ENCODE assay signal across 22 mouse cellular contexts in the genomic region with DNA sequence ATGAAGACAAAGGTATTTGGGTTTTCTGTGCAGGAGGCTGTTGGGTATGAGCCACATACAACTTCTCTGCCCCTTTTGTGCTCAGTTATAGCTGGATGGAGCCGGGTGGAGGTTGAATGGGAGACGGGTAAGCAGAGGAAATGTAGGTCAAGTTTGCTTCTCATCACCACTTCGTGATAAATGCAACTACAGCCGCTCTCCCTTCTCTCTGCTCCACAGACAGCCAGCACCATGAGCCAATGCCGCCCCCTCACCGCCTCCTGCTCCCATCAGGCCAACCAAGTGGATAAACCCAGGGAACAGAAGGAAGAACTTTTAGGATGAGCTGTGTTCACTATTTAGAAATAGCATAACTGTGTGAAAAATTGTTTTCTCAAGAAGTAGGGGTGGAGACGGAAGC. TPM values are rescaled to one million over a fixed set of nuclear protein-coding genes. Genes with fewer than 3 reads are reported as not detected.
DNase-seq lines count a peak whose midpoint lies in the region; ATAC-seq lines count a peak whose summit lies in the region.
"Had no signal": no experiment of that assay in that cellular context is flagged by ENCODE, and none has a peak within 500 bp of the region (broad histone marks: within the 10 kb centered on the region; RNA-seq: fewer than 3 reads in every experiment).

No protein-coding gene starts in this region.

- no peak overlapping the region for H3K4me3 ChIP-seq in liver, embryonic 12.5 days
- H3K4me3 ChIP-seq: embryonic facial prominence, embryonic 12.5 days; forebrain, embryonic 10.5 days; hindbrain, embryonic 15.5 days; limb, embryonic 13.5 days; lung, embryonic 15.5 days had no signal

- no peaks in the 10 kb centered on the region for H3K36me3 ChIP-seq in liver, embryonic 12.5 days
- H3K36me3 ChIP-seq: embryonic facial prominence, embryonic 12.5 days; forebrain, embryonic 10.5 days; limb, embryonic 13.5 days; lung, embryonic 15.5 days had no signal

- H3K4me2 ChIP-seq in liver, embryonic 12.5 days: no peak overlapping the region
- H3K4me2 ChIP-seq: embryonic facial prominence, embryonic 12.5 days; hindbrain, embryonic 15.5 days; limb, embryonic 13.5 days; lung, embryonic 15.5 days had no signal

- no peaks in the 10 kb centered on the region for H3K27me3 ChIP-seq in liver, embryonic 12.5 days (replicated peaks)
- H3K27me3 ChIP-seq: embryonic facial prominence, embryonic 12.5 days; hindbrain, embryonic 15.5 days; lung, embryonic 15.5 days; Patski had no signal

- WGBS in liver, embryonic 12.5 days (ENCODE audit: insufficient replicate concordance): 67% methylated on average over 7 of the region's 7 CpGs

- DNase-seq in cerebellum, adult 8-10 months: no peak
- DNase-seq in frontal cortex, postnatal 14 days (ENCODE audit: low spot score in 2 of 2): peak; percentile 48 to 57
- peak; percentile 80 to 86 for DNase-seq in layer of hippocampus, postnatal 36 days
- peak; percentile 77 to 84 for DNase-seq in right cerebral cortex, postnatal 10 days (ENCODE audit: low spot score in 2 of 2)
- no peak for DNase-seq in liver
- DNase-seq: adrenal gland, adult 8-10 months; kidney, adult 2 months had no signal

- no peaks in the 10 kb centered on the region for H3K4me1 ChIP-seq in liver, embryonic 12.5 days
- H3K4me1 ChIP-seq: hindbrain, embryonic 15.5 days; lung, embryonic 15.5 days had no signal

- peak; percentile 70 for ATAC-seq in cerebellum, adult (ENCODE audit: insufficient number of reproducible peaks, low FRiP score, low TSS enrichment)
- no peak for ATAC-seq in liver, embryonic 12.5 days
- no peak for ATAC-seq in inflammation-experienced regulatory T-cells, adult 6 months
- ATAC-seq: Patski had no signal

- no peak overlapping the region for H3K9ac ChIP-seq in liver, embryonic 12.5 days
- H3K9ac ChIP-seq: embryonic facial prominence, embryonic 12.5 days; hindbrain, embryonic 15.5 days; limb, embryonic 13.5 days; lung, embryonic 15.5 days had no signal

- H3K9me3 ChIP-seq in liver, embryonic 12.5 days (replicated peaks): no peaks in the 10 kb centered on the region
- H3K9me3 ChIP-seq: embryonic facial prominence, embryonic 12.5 days; forebrain, embryonic 10.5 days; hindbrain, embryonic 15.5 days; limb, embryonic 13.5 days; lung, embryonic 15.5 days had no signal

- no peak overlapping the region for H3K27ac ChIP-seq in liver, embryonic 12.5 days
- H3K27ac ChIP-seq: embryonic facial prominence, embryonic 12.5 days; forebrain, embryonic 10.5 days; hindbrain, embryonic 15.5 days; limb, embryonic 13.5 days; lung, embryonic 15.5 days had no signal

RNA-seq across cellular contexts. Expression of a gene that starts 4.7 kb away (rescaled TPM):
- total RNA-seq in layer of hippocampus, postnatal 36 days (2021): not detected
- polyA plus RNA-seq in liver, embryonic 12.5 days (2016; fragmentation: Nextera tagmentation; extraction: Ambion mirVana): not detected in 2 replicates
- polyA plus RNA-seq in inflammation-experienced regulatory T-cells, adult 6 months (2017; shearing (Covaris generic)): not detected
- total RNA-seq: adrenal gland, adult 8-10 months; gastrocnemius, postnatal 4 days; megakaryocyte-erythroid progenitor cell, adult 5-6 weeks; neutrophil, adult 5-6 weeks had no signal
- polyA plus RNA-seq: embryonic facial prominence, embryonic 12.5 days; forebrain, embryonic 10.5 days; heart, embryonic 16.5 days; hindbrain, embryonic 15.5 days; kidney, adult 2 months; limb, embryonic 13.5 days; lung, embryonic 15.5 days; Patski; small intestine, adult 2 months; testis, adult 2 months had no signal

Comparison
In these comparisons a context has a peak if more than half of its experiments do, and no peak if none do; other contexts are left out.
1. DNase-seq: peak in frontal cortex, postnatal 14 days (2 of 2), layer of hippocampus, postnatal 36 days (2 of 2) and right cerebral cortex, postnatal 10 days (2 of 2); none in cerebellum, adult 8-10 months (single experiment) and liver (single experiment).